Mouse (Mus musculus) myocyte (in vitro differentiated cells): ENCODE data around the gene Slx4ip.

Experiments
- CEBPB ChIP-seq: IDR thresholded peaks from 2 replicates; pipeline ENCODE4 v1.6.1; 2011; ENCODE audit warnings: mild to moderate bottlenecking, moderate library complexity; ENCODE audit not compliant: poor library complexity, insufficient read depth, severe bottlenecking
- E2F4 ChIP-seq: IDR thresholded peaks from one replicate; pipeline ENCODE4 v1.6.1; 2011; ENCODE audit warnings: mild to moderate bottlenecking, control low read depth, moderate library complexity; ENCODE audit not compliant: insufficient read depth
- MAX ChIP-seq: IDR thresholded peaks from one replicate; pipeline ENCODE4 v1.6.1; 2011; ENCODE audit warnings: low read depth, mild to moderate bottlenecking, control low read depth
- MYOD1 ChIP-seq, 3 experiments: IDR thresholded peaks; one replicate each; pipeline ENCODE4 v1.6.1; 2011; ENCODE audit warnings: control low read depth in 2 of 3, low read depth in 2 of 3, mild to moderate bottlenecking in 2 of 3, moderate library complexity in 1 of 3; ENCODE audit not compliant: insufficient read length in 2 of 3, control insufficient read depth in 1 of 3
- MYOG ChIP-seq, 3 experiments: IDR thresholded peaks; one replicate each; pipeline ENCODE4 v1.6.1; 2011; ENCODE audit warnings: control low read depth in 2 of 3, low read depth in 2 of 3, mild to moderate bottlenecking in 2 of 3; ENCODE audit not compliant: insufficient read length in 2 of 3, control insufficient read depth in 1 of 3, insufficient read depth in 1 of 3
- POLR2A ChIP-seq: IDR thresholded peaks from one replicate; pipeline ENCODE4 v1.6.1; 2011; ENCODE audit warnings: low read depth, mild to moderate bottlenecking, control low read depth, moderate library complexity; ENCODE audit not compliant: insufficient read length
- POLR2AphosphoS2 ChIP-seq: IDR thresholded peaks from one replicate; pipeline ENCODE4 v1.6.1; 2011; ENCODE audit warnings: low read depth, control low read depth; ENCODE audit not compliant: insufficient read length
- REST ChIP-seq: IDR thresholded peaks from one replicate; pipeline ENCODE4 v1.6.1; 2011; ENCODE audit warnings: mild to moderate bottlenecking, control low read depth, moderate library complexity; ENCODE audit not compliant: insufficient read depth, insufficient read length
- TCF3 ChIP-seq: IDR thresholded peaks from one replicate; pipeline ENCODE4 v1.6.1; 2011; ENCODE audit warnings: low read depth, control low read depth; ENCODE audit not compliant: insufficient read length
- USF1 ChIP-seq: IDR thresholded peaks from one replicate; pipeline ENCODE4 v1.6.1; 2011; ENCODE audit warnings: low read depth, mild to moderate bottlenecking, control low read depth, moderate library complexity

DNA sequence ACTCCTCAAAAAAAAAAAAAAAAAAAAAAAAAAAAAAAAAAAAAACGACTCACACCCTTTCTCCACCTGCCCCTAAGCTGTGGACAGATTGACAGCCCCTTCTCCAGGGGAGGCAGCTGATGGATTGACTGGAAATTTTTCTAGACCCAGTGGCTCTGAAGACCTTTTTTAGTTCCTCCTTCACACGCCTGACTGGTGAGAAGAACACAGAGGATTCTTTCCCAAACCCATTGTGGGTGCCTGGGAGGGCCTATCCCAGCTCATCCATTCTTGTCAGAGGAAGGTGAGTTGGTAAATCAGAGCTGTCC is 183.2 kb downstream of the Slx4ip start:
- TF ChIP-seq E2F4 (no peak), POLR2AphosphoS2 (no peak), USF1 (no peak), POLR2A (no peak), MAX (no peak), MYOD1 (IDR thresholded peaks at IDR 0.05; ENCODE audit: control insufficient read depth in 1 of 3, insufficient read length in 2 of 3, low read depth in 2 of 3) (no peak), REST (no peak), MYOG (IDR thresholded peaks at IDR 0.05; ENCODE audit: control insufficient read depth in 1 of 3, insufficient read depth in 1 of 3, insufficient read length in 2 of 3, low read depth in 2 of 3) (no peak), TCF3 (no peak), CEBPB (no peak)
